ENCODE assay signal across 10 mouse cellular contexts in the genomic region with DNA sequence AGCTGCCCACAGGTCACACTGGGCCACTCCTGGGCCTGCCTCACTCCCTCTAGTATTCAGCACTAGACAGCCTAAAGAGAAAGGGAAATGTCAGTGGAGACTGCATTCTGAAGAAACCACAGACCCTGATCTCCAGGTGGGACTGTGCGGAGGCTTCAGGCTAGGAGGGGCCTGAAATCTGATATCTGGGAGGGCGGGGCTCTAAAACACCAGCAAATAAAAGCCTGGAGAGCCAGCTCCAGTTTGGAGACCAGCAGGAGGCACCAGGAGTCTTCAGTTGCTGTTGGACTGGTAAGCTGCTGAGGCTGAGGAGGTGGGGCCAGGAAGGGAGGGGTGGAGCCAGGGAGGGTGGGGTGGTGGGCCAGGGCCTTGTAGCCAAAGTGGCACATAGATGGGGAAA. TPM values are rescaled to one million over a fixed set of nuclear protein-coding genes. Genes with fewer than 3 reads are reported as not detected.
DNase-seq lines count a peak whose midpoint lies in the region; ATAC-seq and TF ChIP-seq lines count a peak whose summit lies in the region.
"Had no signal": no experiment of that assay in that cellular context is flagged by ENCODE, and none has a peak within 500 bp of the region (broad histone marks: within the 10 kb centered on the region; RNA-seq: fewer than 3 reads in every experiment).

A gene (plus strand): TSS at position 246 of the 400 bp plus-strand sequence.

- no peak for TF ChIP-seq CTCF in hindbrain, postnatal 0 days (IDR thresholded peaks at IDR 0.05; ENCODE audit: low read depth)
- TF ChIP-seq CTCF in ES-Bruce4 (IDR thresholded peaks at IDR 0.05; ENCODE audit: low read depth, low read length) = peak; percentile 45

- no peak for ATAC-seq in hindbrain, postnatal 0 days
- ATAC-seq in limb, embryonic 12.5 days (ENCODE audit: insufficient number of reproducible peaks, insufficient read depth, low FRiP score, low TSS enrichment, low read depth) = peak; percentile 57; the same call in 1 of the 2 replicates

- H3K4me1 ChIP-seq in hindbrain, embryonic 10.5 days (replicated peaks) = peaks cover 12% of the 10 kb centered on the region
- H3K4me1 ChIP-seq in hindbrain, postnatal 0 days (ENCODE audit: insufficient read depth, low read length) = no peaks in the 10 kb centered on the region
- H3K4me1 ChIP-seq in ES-Bruce4 (ENCODE audit: control insufficient read depth, insufficient read depth, low read length) = peaks cover 1% of the 10 kb centered on the region
- peaks cover 7% of the 10 kb centered on the region; the same call in 1 of the 2 replicates for H3K4me1 ChIP-seq in limb, embryonic 12.5 days (replicated peaks)

- H3K4me2 ChIP-seq in hindbrain, postnatal 0 days (ENCODE audit: low read depth, low read length) = no peak within 1 kb of the TSS
- H3K4me2 ChIP-seq in limb, embryonic 12.5 days = no peak within 1 kb of the TSS

- peak within 1 kb of the TSS; percentile 6; the same call in 1 of the 2 replicates for H3K27ac ChIP-seq in hindbrain, embryonic 10.5 days
- H3K27ac ChIP-seq in hindbrain, postnatal 0 days = no peak within 1 kb of the TSS
- no peak within 1 kb of the TSS for H3K27ac ChIP-seq in ES-Bruce4 (ENCODE audit: insufficient read depth, low read length)
- H3K27ac ChIP-seq in limb, embryonic 12.5 days = peak within 1 kb of the TSS; percentile 69

- WGBS in hindbrain, embryonic 10.5 days = 5% methylated on average over 2 of the region's 2 CpGs
- WGBS in hindbrain, postnatal 0 days = 23% methylated on average over 2 of the region's 2 CpGs
- 4% methylated on average over 2 of the region's 2 CpGs for WGBS in limb, embryonic 12.5 days

- no peak for TF ChIP-seq EP300 in ES-Bruce4 (IDR thresholded peaks at IDR 0.05; ENCODE audit: insufficient read depth, low read depth, low read length)

- H3K27me3 ChIP-seq in hindbrain, embryonic 10.5 days (ENCODE audit: insufficient read depth, poor library complexity, severe bottlenecking) = no peaks in the 10 kb centered on the region
- no peaks in the 10 kb centered on the region for H3K27me3 ChIP-seq in hindbrain, postnatal 0 days (ENCODE audit: insufficient read depth, low read length)
- H3K27me3 ChIP-seq in ES-Bruce4 (ENCODE audit: control insufficient read depth, insufficient read depth, low read length, poor library complexity, severe bottlenecking) = no peaks in the 10 kb centered on the region
- no peaks in the 10 kb centered on the region for H3K27me3 ChIP-seq in limb, embryonic 12.5 days

- DNase-seq in hindbrain, embryonic 10.5 days (ENCODE audit: low spot score) = peak; percentile 32
- no peak for DNase-seq in hindbrain, postnatal 0 days (ENCODE audit: low spot score)
- no peak for DNase-seq in adrenal gland, postnatal 4 days (ENCODE audit: low spot score in 2 of 2)
- DNase-seq in spleen, postnatal 10 days (ENCODE audit: low spot score in 2 of 2) = no peak
- DNase-seq in layer of hippocampus, postnatal 10 days (ENCODE audit: low spot score in 2 of 2) = no peak
- no peak for DNase-seq in urinary bladder, postnatal 4 days (ENCODE audit: low spot score in 2 of 2)

- H3K9ac ChIP-seq in hindbrain, postnatal 0 days (replicated peaks; ENCODE audit: low read length) = no peak within 1 kb of the TSS
- no peak within 1 kb of the TSS for H3K9ac ChIP-seq in ES-Bruce4 (ENCODE audit: low read depth, poor library complexity, severe bottlenecking)
- H3K9ac ChIP-seq in limb, embryonic 12.5 days (replicated peaks) = no peak within 1 kb of the TSS

- TF ChIP-seq POLR2A in ES-Bruce4 (IDR thresholded peaks at IDR 0.05; ENCODE audit: insufficient read depth, low read length) = no peak

- H3K9me3 ChIP-seq in hindbrain, embryonic 10.5 days = no peaks in the 10 kb centered on the region
- no peaks in the 10 kb centered on the region for H3K9me3 ChIP-seq in hindbrain, postnatal 0 days (ENCODE audit: low read length)
- H3K9me3 ChIP-seq in ES-Bruce4 (replicated peaks; ENCODE audit: control insufficient read depth, insufficient read depth, low read length, poor library complexity, severe bottlenecking) = no peaks in the 10 kb centered on the region
- H3K9me3 ChIP-seq in limb, embryonic 12.5 days = no peaks in the 10 kb centered on the region

- peaks cover 47% of the 10 kb centered on the region for H3K36me3 ChIP-seq in hindbrain, embryonic 10.5 days
- peaks cover 45% of the 10 kb centered on the region for H3K36me3 ChIP-seq in hindbrain, postnatal 0 days (ENCODE audit: insufficient read depth, low read length)
- no peaks in the 10 kb centered on the region for H3K36me3 ChIP-seq in ES-Bruce4 (ENCODE audit: control insufficient read depth, insufficient read depth, low read length, poor library complexity, severe bottlenecking)
- H3K36me3 ChIP-seq in limb, embryonic 12.5 days = peaks cover 44% of the 10 kb centered on the region

- H3K4me3 ChIP-seq in hindbrain, embryonic 10.5 days = no peak within 1 kb of the TSS
- H3K4me3 ChIP-seq in hindbrain, postnatal 0 days (ENCODE audit: low read length) = no peak within 1 kb of the TSS
- H3K4me3 ChIP-seq in ES-Bruce4 (ENCODE audit: low read depth, low read length) = no peak within 1 kb of the TSS
- no peak within 1 kb of the TSS for H3K4me3 ChIP-seq in limb, embryonic 12.5 days (replicated peaks)

RNA-seq across cellular contexts. Expression of the gene that starts here (rescaled TPM):
- polyA plus RNA-seq in hindbrain, embryonic 10.5 days (2016; fragmentation: Nextera tagmentation; extraction: Ambion mirVana) = 0.57 TPM in 1 of 2 replicates, not detected in the other
- total RNA-seq in hindbrain, postnatal 0 days (2014; rRNA removed) = not detected in 2 replicates
- 0.39 and 0.60 TPM in 2 replicates for polyA plus RNA-seq in hindbrain, postnatal 0 days (2015; fragmentation: Nextera tagmentation; extraction: Ambion mirVana)
- polyA plus RNA-seq in ES-Bruce4 (2011; ENCODE audit: insufficient read depth, insufficient read length, low read depth, missing spikeins) = 1.0 TPM in 1 of 2 replicates, not detected in the other
- total RNA-seq in adrenal gland, postnatal 4 days (2021) = 10 to 100 TPM; 40.5 to 50.4 TPM
- polyA plus RNA-seq in limb, embryonic 12.5 days (2016; fragmentation: Nextera tagmentation; extraction: Ambion mirVana) = 2.0 and 2.4 TPM in 2 replicates
- total RNA-seq in layer of hippocampus, postnatal 10 days (2021) = not detected
- total RNA-seq: heart, postnatal 25 days; left cerebral cortex, postnatal 14 days had no signal

Comparison
In these comparisons a context has a peak if more than half of its experiments do, and no peak if none do; other contexts are left out.
1. RNA of the gene that starts here (total RNA-seq): 40.5 to 50.4 TPM in adrenal gland, postnatal 4 days; not detected in hindbrain, postnatal 0 days and not detected in layer of hippocampus, postnatal 10 days; every median in the first group is over 10 times any median in the second.
2. Peak in DNase-seq and H3K27ac ChIP-seq in hindbrain, embryonic 10.5 days; RNA of the gene not detected or under 1 TPM.